Mouse (Mus musculus) MEL (cell line): ENCODE results near the gene Atg9b. TPM values are rescaled to one million over a fixed set of nuclear protein-coding genes. Genes with fewer than 3 reads are reported as not detected.

Experiments used
- DNase-seq: peaks from one replicate; pipeline ENCODE4 v3.0.0; 2011; ENCODE audit warnings: low read depth, low spot score
- H3K27ac ChIP-seq: 2 replicates; pipeline ENCODE4 v1.5.1; 2012; ENCODE audit warnings: low read depth, mild to moderate bottlenecking, control low read depth, low read length, moderate library complexity; ENCODE audit not compliant: control insufficient read depth
- H3K27me3 ChIP-seq, 2 experiments: fragments of 150-350 bp in 1 of 2; sonication (generic) in 1 of 2; 2 replicates each; pipeline ENCODE4 v1.6.1; 2012; ENCODE audit warnings: low read length in 2 of 2, mild to moderate bottlenecking in 2 of 2, improper control_type of control experiment in 1 of 2, moderate library complexity in 1 of 2; ENCODE audit not compliant: insufficient read depth in 2 of 2, control insufficient read depth in 1 of 2
- H3K36me3 ChIP-seq, 2 experiments: 2 replicates each; pipeline ENCODE4 v1.6.1; 2012 to 2014; ENCODE audit warnings: low read length in 2 of 2, improper control_type of control experiment in 1 of 2, inconsistent platforms in 1 of 2, mild to moderate bottlenecking in 1 of 2; ENCODE audit not compliant: insufficient read depth in 2 of 2, control insufficient read depth in 1 of 2
- H3K4me1 ChIP-seq, 2 experiments: fragments of 150-350 bp in 1 of 2; sonication (generic) in 1 of 2; 2 replicates each; pipeline ENCODE4 v1.6.1; 2012; ENCODE audit warnings: low read length in 2 of 2, improper control_type of control experiment in 1 of 2, mild to moderate bottlenecking in 1 of 2; ENCODE audit not compliant: insufficient read depth in 2 of 2, control insufficient read depth in 1 of 2
- H3K4me3 ChIP-seq, 2 experiments: fragments of 150-350 bp in 1 of 2; sonication (generic) in 1 of 2; 2 replicates each; pipeline ENCODE4 v1.5.1; 2012; ENCODE audit warnings: low read depth in 2 of 2, low read length in 2 of 2, mild to moderate bottlenecking in 2 of 2, moderate library complexity in 2 of 2, control low read depth in 1 of 2, improper control_type of control experiment in 1 of 2; ENCODE audit not compliant: control insufficient read depth in 1 of 2, insufficient read depth in 1 of 2
- H3K79me2 ChIP-seq: 2 replicates; pipeline ENCODE4 v1.6.1; 2012; ENCODE audit warnings: mild to moderate bottlenecking, low read length, moderate library complexity; ENCODE audit not compliant: control insufficient read depth, poor library complexity, insufficient read depth
- H3K9ac ChIP-seq: 2 replicates; pipeline ENCODE4 v1.6.1; 2012; ENCODE audit warnings: low read depth, mild to moderate bottlenecking, control low read depth, low read length, moderate library complexity; ENCODE audit not compliant: control insufficient read depth, poor library complexity, severe bottlenecking
- H3K9me3 ChIP-seq: fragments of 150-350 bp; sonication (generic); replicated peaks from 2 replicates; pipeline ENCODE4 v1.6.1; 2012; ENCODE audit warnings: mild to moderate bottlenecking, low read length, improper control_type of control experiment, moderate library complexity; ENCODE audit not compliant: insufficient read depth
- BHLHE40 ChIP-seq: IDR thresholded peaks from 2 replicates; pipeline ENCODE4 v1.6.1; 2012; ENCODE audit warnings: low read depth, mild to moderate bottlenecking, inconsistent platforms, low read length, improper control_type of control experiment, borderline replicate concordance
- GABPA ChIP-seq: IDR thresholded peaks from 2 replicates; pipeline ENCODE4 v1.6.1; 2012; ENCODE audit warnings: low read depth, mild to moderate bottlenecking, inconsistent platforms, low read length, improper control_type of control experiment, moderate library complexity
- HCFC1 ChIP-seq: IDR thresholded peaks from 2 replicates; pipeline ENCODE4 v1.6.1; 2012; ENCODE audit warnings: low read depth, mild to moderate bottlenecking, inconsistent platforms, low read length, improper control_type of control experiment, moderate library complexity
- MAX ChIP-seq: IDR thresholded peaks from 2 replicates; pipeline ENCODE4 v1.6.1; 2011; ENCODE audit warnings: low read length, improper control_type of control experiment
- NRF1 ChIP-seq: IDR thresholded peaks from 2 replicates; pipeline ENCODE4 v1.6.1; 2014; ENCODE audit warnings: low read depth, mild to moderate bottlenecking, inconsistent platforms, low read length, improper control_type of control experiment, moderate library complexity; ENCODE audit not compliant: poor library complexity, insufficient read depth, severe bottlenecking
- POLR2A ChIP-seq, 2 experiments: IDR thresholded peaks; 2 replicates each; pipeline ENCODE4 v1.6.1; 2011 to 2012; ENCODE audit warnings: low read length in 2 of 2, mild to moderate bottlenecking in 2 of 2, control low read depth in 1 of 2, improper control_type of control experiment in 1 of 2, low read depth in 1 of 2, moderate library complexity in 1 of 2; ENCODE audit not compliant: control insufficient read depth in 1 of 2, insufficient read depth in 1 of 2, poor library complexity in 1 of 2
- SIN3A ChIP-seq: IDR thresholded peaks from 2 replicates; pipeline ENCODE4 v1.6.1; 2012; ENCODE audit warnings: low read length, improper control_type of control experiment, inconsistent platforms
- UBTF ChIP-seq: IDR thresholded peaks from 2 replicates; pipeline ENCODE4 v1.6.1; 2012; ENCODE audit warnings: low read depth, mild to moderate bottlenecking, inconsistent platforms, low read length, improper control_type of control experiment, moderate library complexity, borderline replicate concordance; ENCODE audit not compliant: insufficient read depth
- ZKSCAN1 ChIP-seq: IDR thresholded peaks from 2 replicates; pipeline ENCODE4 v1.6.1; 2012; ENCODE audit warnings: low read depth, mild to moderate bottlenecking, inconsistent platforms, low read length, improper control_type of control experiment, moderate library complexity
- polyA plus RNA-seq, 2 experiments: library from polyadenylated mRNA; stranded (reverse) in 1 of 2; unstranded in 1 of 2; fragments of >175 nt in 1 of 2; fragments of >200 nt in 1 of 2; gene quantifications; 2 replicates each; pipeline versions ENCODE4 v1.2.1 to v1.2.4; 2012; ENCODE audit warnings: low replicate concordance in 2 of 2, low read depth in 1 of 2; ENCODE audit not compliant: insufficient read length in 2 of 2, insufficient read depth in 1 of 2, missing spikeins in 1 of 2
- total RNA-seq: library from RNA; depleted of rRNA; stranded (reverse); fragments of 300-350 nt; gene quantifications from 2 replicates; pipeline ENCODE4 v1.2.3, GENCODE M21; 2012; rRNA removed

The Atg9b gene
- total and polyA plus RNA-seq, 3 experiments, result 41.2 to 41.5 TPM; not detected in 1

GRCm38 (mm10) chr5:24334749-24335148 lies 57.2 kb downstream of the Atg9b start:
- H3K27ac ChIP-seq, result no peak overlapping the region
- TF ChIP-seq POLR2A (IDR thresholded peaks at IDR 0.05; ENCODE audit: control insufficient read depth in 1 of 2, insufficient read depth in 1 of 2, low read depth in 1 of 2, low read length in 2 of 2, poor library complexity in 1 of 2) (no peak), GABPA (no peak), SIN3A (no peak), HCFC1 (no peak), NRF1 (no peak), ZKSCAN1 (no peak), MAX (no peak), UBTF (no peak), BHLHE40 (no peak)
- no peaks in the 10 kb centered on the region for H3K27me3 ChIP-seq

More at GRCm38 (mm10) chr5:24334749-24335148, 57.2 kb downstream of the Atg9b start:
- Histone ChIP-seq H3K36me3 (no peaks in the 10 kb centered on the region; a peak in 1 of 4 replicates), H3K9me3 (no peaks in the 10 kb centered on the region), H3K9ac (no peak overlapping the region), H3K79me2 (no peaks in the 10 kb centered on the region), H3K4me3 (no peak overlapping the region), H3K4me1 (peaks cover 2 to 9% of the 10 kb centered on the region in 2 experiments; a peak in 2 of 4 replicates)
- DNase-seq, result no peak

Other genes starting within 250 kb of the Atg9b start
- gene Nupl2, start 227.2 kb downstream of the Atg9b start, total RNA-seq, result 11.9 and 13.8 TPM in 2 replicates
- 100 to 1,000 TPM in 1 of 2 experiments, 10 to 100 TPM in 1; 23.1 to 121 TPM for gene Nupl2, start 227.2 kb downstream of the Atg9b start, polyA plus RNA-seq
- 1.8 and 2.0 TPM in 2 replicates for gene Kcnh2, start 40.5 kb downstream of the Atg9b start, total RNA-seq
- 1 to 10 TPM in 1 of 2 experiments, not detected in 1; 6.8 TPM for gene Kcnh2, start 40.5 kb downstream of the Atg9b start, polyA plus RNA-seq
- gene Nos3, start 27.3 kb downstream of the Atg9b start, total RNA-seq, result 2.0 and 3.9 TPM in 2 replicates
- 1 to 10 TPM in 1 of 2 experiments, not detected in 1; 6.2 TPM for gene Nos3, start 27.3 kb downstream of the Atg9b start, polyA plus RNA-seq
- 72.4 and 76.9 TPM in 2 replicates for gene Abcb8, start 1.5 kb upstream of the Atg9b start, total RNA-seq
- gene Abcb8, start 1.5 kb upstream of the Atg9b start, polyA plus RNA-seq, result 100 to 1,000 TPM in 1 of 2 experiments, not detected in 1; 124 TPM
- gene Asic3, start 21.2 kb upstream of the Atg9b start, total RNA-seq, result 0.04 TPM in 1 of 2 replicates, not detected in the other
- gene Asic3, start 21.2 kb upstream of the Atg9b start, polyA plus RNA-seq, result under 1 TPM in 1 of 2 experiments, not detected in 1; 0.35 TPM
- 18.2 and 24.8 TPM in 2 replicates for gene Cdk5, start 31.4 kb upstream of the Atg9b start, total RNA-seq
- 10 to 100 TPM in 1 of 2 experiments, not detected in 1; 82.6 TPM for gene Cdk5, start 31.4 kb upstream of the Atg9b start, polyA plus RNA-seq
- 20.1 and 20.9 TPM in 2 replicates for gene Slc4a2, start 31.7 kb upstream of the Atg9b start, total RNA-seq
- gene Slc4a2, start 31.7 kb upstream of the Atg9b start, polyA plus RNA-seq, result 10 to 100 TPM in 1 of 2 experiments, not detected in 1; 56.3 TPM
- 87.6 and 111 TPM in 2 replicates for gene Fastk, start 53.1 kb upstream of the Atg9b start, total RNA-seq
- gene Fastk, start 53.1 kb upstream of the Atg9b start, polyA plus RNA-seq, result 100 to 1,000 TPM; 228 to 273 TPM
- gene Tmub1, start 55.7 kb upstream of the Atg9b start, total RNA-seq, result 16.4 and 17.8 TPM in 2 replicates
- 10 to 100 TPM in 1 of 2 experiments, not detected in 1; 36.0 TPM for gene Tmub1, start 55.7 kb upstream of the Atg9b start, polyA plus RNA-seq
- 104 and 116 TPM in 2 replicates for gene Agap3, start 60.0 kb upstream of the Atg9b start, total RNA-seq
- 100 to 1,000 TPM; 138 to 203 TPM for gene Agap3, start 60.0 kb upstream of the Atg9b start, polyA plus RNA-seq
- gene Gbx1, start 135.1 kb upstream of the Atg9b start, total RNA-seq, result 0.08 and 0.36 TPM in 2 replicates
- under 1 TPM in 1 of 2 experiments, not detected in 1; 0.49 TPM for gene Gbx1, start 135.1 kb upstream of the Atg9b start, polyA plus RNA-seq
- 0.12 and 0.13 TPM in 2 replicates for gene Asb10, start 148.8 kb upstream of the Atg9b start, total RNA-seq
- under 1 TPM in 1 of 2 experiments, not detected in 1; 0.32 TPM for gene Asb10, start 148.8 kb upstream of the Atg9b start, polyA plus RNA-seq
- gene 4931409K22Rik, start 164.7 kb upstream of the Atg9b start, total RNA-seq, result not detected in 2 replicates
- not detected for gene 4931409K22Rik, start 164.7 kb upstream of the Atg9b start, polyA plus RNA-seq
- 228 and 257 TPM in 2 replicates for gene Abcf2, start 185.3 kb upstream of the Atg9b start, total RNA-seq
- gene Abcf2, start 185.3 kb upstream of the Atg9b start, polyA plus RNA-seq, result 100 to 1,000 TPM in 1 of 2 experiments, not detected in 1; 244 TPM
- 37.1 and 37.9 TPM in 2 replicates for gene Chpf2, start 194.6 kb upstream of the Atg9b start, total RNA-seq
- 10 to 100 TPM in 1 of 2 experiments, not detected in 1; 39.7 TPM for gene Chpf2, start 194.6 kb upstream of the Atg9b start, polyA plus RNA-seq
- 2.1 and 2.7 TPM in 2 replicates for gene Smarcd3, start 232.3 kb upstream of the Atg9b start, total RNA-seq
- 10 to 100 TPM in 1 of 2 experiments, not detected in 1; 16.5 TPM for gene Smarcd3, start 232.3 kb upstream of the Atg9b start, polyA plus RNA-seq